Mouse (Mus musculus) spleen, adult 2 months (tissue): ENCODE measurements around the gene Tepsin.

Experiments
- CTCF ChIP-seq: fragments of 200-500 bp; IDR thresholded peaks from 2 replicates; pipeline ENCODE4 v1.5.1; 2011; ENCODE audit warnings: mild to moderate bottlenecking, inconsistent platforms; ENCODE audit not compliant: insufficient read depth, insufficient read length, insufficient replicate concordance; ENCODE audit errors: extremely low read depth
- POLR2A ChIP-seq: fragments of 200-500 bp; IDR thresholded peaks from 2 replicates; pipeline ENCODE4 v1.6.1; 2011; ENCODE audit warnings: low read depth, low read length, inconsistent platforms

GRCm38 (mm10) chr11:120051124-120051811, 47.3 kb downstream of the Tepsin start:
- TF ChIP-seq CTCF (no peak), POLR2A (no peak)
